Mouse (Mus musculus) midbrain, embryonic 10.5 days (tissue): ENCODE data around the gene Rassf8. TPM values are rescaled to one million over a fixed set of nuclear protein-coding genes. Genes with fewer than 3 reads are reported as not detected.

Experiments used
- DNase-seq: peaks from one replicate; pipeline ENCODE4 v3.0.0-alpha.2; 2017; ENCODE audit warnings: low spot score
- H3K27ac ChIP-seq: fragments of 300-500 bp; sonication (generic); replicated peaks from 2 replicates; pipeline ENCODE4 v1.5.1; 2016; ENCODE audit warnings: mild to moderate bottlenecking
- H3K27me3 ChIP-seq: fragments of 300-500 bp; sonication (generic); 2 replicates; pipeline ENCODE4 v1.6.1; 2016; ENCODE audit warnings: low read depth, mild to moderate bottlenecking; ENCODE audit not compliant: poor library complexity, severe bottlenecking
- H3K36me3 ChIP-seq: fragments of 300-500 bp; sonication (generic); 2 replicates; pipeline ENCODE4 v1.6.1; 2016; ENCODE audit warnings: mild to moderate bottlenecking, moderate library complexity
- H3K4me1 ChIP-seq: fragments of 300-500 bp; sonication (generic); 2 replicates; pipeline ENCODE4 v1.6.1; 2016
- H3K4me3 ChIP-seq: fragments of 300-500 bp; sonication (generic); 2 replicates; pipeline ENCODE4 v1.5.1; 2016; ENCODE audit warnings: mild to moderate bottlenecking, moderate library complexity
- H3K9me3 ChIP-seq: fragments of 300-500 bp; sonication (generic); replicated peaks from 2 replicates; pipeline ENCODE4 v1.6.1; 2016; ENCODE audit warnings: mild to moderate bottlenecking
- WGBS: fragments of 180-500 bp; shearing (Covaris S2); methylation state at CpG from one replicate; pipeline ENCODE4 v1.1.7; 2016; 5-methylcytosine and 5-hydroxymethylcytosine counted together
- polyA plus RNA-seq: library from polyadenylated mRNA; unstranded; fragments of >200 nt; fragmentation: Nextera tagmentation; extraction: Ambion mirVana; gene quantifications from 2 replicates; pipeline ENCODE4 v1.2.1, GENCODE M21; 2016

Gene Rassf8
- polyA plus RNA-seq, 1 experiment from 2014 or later: 3.6 TPM

DNA sequence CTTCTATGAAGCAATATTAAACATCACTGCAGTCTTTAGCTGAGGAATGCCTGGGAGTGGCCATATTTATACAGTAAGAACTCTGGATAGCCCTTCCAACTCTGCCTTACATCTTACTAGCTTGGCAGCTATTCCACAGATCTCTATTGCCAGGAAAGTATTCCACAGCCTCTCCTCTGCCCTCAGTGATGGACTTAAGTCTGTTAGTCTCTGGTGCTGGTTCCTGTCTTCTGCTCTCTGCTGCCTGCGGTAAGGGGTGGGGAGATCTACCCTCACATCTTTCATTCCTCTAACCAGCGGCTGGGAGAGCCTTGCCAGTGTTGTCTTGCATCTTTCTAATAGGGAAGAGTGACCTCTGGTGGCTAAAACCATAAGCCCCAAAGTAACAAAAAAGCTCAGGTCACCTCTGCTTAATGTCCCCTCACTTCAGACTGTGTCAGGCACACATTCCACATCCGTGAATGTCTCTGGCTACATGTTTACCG is 46.6 kb downstream of the Rassf8 start:
- no peak overlapping the region for H3K4me3 ChIP-seq
- peaks cover 8% of the 10 kb centered on the region for H3K4me1 ChIP-seq
- peak; percentile 24 for DNase-seq
- H3K36me3 ChIP-seq: no peaks in the 10 kb centered on the region
- 22% methylated on average over 4 of the region's 4 CpGs for WGBS
- no peaks in the 10 kb centered on the region for H3K9me3 ChIP-seq
- no peaks in the 10 kb centered on the region for H3K27me3 ChIP-seq
- H3K27ac ChIP-seq: no peak overlapping the region

DNA sequence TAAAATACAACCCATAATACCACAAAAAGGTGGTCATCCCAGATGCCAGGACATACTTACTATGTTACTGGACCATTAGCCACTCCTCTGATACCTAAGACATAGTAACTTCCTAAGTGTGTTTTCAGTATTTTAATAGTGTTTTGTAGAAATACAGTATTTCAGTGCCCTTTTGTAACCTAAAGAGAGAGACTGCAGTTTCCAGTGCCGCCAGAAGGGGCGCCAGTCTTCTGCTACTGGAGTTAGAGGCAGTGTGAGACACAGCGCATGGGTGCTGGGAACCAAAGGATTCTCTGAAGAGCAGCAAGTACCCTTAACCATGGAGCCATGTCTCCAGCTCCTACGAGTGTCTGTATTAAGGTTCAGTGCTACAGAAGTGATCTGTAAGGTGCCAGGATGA is 48.1 kb downstream of the Rassf8 start:
- Histone ChIP-seq H3K36me3 (no peaks in the 10 kb centered on the region), H3K4me3 (no peak overlapping the region), H3K9me3 (no peaks in the 10 kb centered on the region), H3K4me1 (0 out of 2 replicates have a peak, but pooled peaks cover 3% of the 10 kb centered on the region), H3K27me3 (no peaks in the 10 kb centered on the region), H3K27ac (no peak overlapping the region)
- DNase-seq: no peak
- WGBS: 59% methylated on average over 4 of the region's 4 CpGs

DNA sequence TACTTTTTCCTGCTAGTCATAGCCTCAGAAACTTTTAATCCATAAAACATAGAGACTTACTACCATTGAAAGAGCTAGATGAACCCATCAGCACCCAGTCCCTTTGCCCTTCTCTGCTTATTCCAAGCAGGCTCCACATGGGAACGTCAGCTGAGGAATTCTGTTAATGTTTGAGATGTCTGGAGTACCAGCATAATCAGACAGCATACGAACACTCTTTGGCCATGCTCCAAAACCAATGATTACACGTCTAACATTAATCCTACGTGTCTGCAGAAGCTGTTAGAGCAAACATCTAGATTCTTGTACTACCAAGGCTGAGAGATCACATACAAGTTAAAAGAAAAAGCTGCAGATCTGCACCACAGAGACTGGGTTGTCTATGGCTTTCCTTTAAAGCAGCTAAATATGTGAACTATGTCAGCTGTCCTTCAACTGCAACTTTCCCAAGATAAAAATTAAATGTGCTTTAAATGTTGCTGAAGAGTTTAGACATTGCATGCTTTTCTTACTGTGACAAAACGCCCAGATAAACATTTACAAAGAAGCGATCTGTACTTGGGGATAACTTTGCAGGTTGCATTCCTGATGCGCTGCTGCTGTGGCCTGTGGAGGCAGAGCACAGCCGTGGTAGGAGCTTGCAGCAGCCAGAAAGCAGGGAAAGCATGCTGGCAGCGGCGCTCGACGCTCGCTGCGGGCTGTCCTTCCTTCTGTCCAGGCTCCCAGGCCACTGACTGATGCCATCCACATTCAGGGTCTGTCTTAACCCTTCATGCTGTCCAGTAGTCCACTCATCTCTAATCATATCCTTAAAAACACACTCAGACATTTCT is 49.9 kb downstream of the Rassf8 start:
- H3K4me3 ChIP-seq: no peak overlapping the region
- H3K9me3 ChIP-seq: no peaks in the 10 kb centered on the region
- WGBS: 71% methylated on average over 14 of the region's 14 CpGs
- no peak for DNase-seq
- 0 out of 2 replicates have a peak, but pooled peaks cover 3% of the 10 kb centered on the region for H3K4me1 ChIP-seq
- H3K27me3 ChIP-seq: no peaks in the 10 kb centered on the region
- no peak overlapping the region for H3K27ac ChIP-seq
- H3K36me3 ChIP-seq: no peaks in the 10 kb centered on the region

DNA sequence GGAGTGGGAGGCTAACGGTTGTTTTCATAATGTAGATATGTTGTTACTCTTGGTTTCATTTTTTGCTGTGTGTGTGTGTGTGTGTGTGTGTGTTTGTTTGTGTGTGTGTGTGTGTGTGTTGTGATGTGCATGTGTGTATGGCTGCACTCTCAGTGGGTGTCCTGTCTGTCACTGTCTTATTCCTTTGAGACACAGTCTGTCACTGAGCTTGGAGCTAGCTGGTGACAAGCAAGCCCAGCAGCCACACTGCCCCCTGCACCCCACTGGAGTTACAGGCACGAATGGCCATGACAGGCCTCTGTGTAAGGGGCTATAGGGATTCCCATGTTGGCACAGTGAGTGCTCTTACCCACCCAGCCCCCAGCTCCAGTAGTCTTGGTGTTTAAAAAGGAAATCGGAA is 51.1 kb downstream of the Rassf8 start:
- 78% methylated on average over 3 of the region's 3 CpGs for WGBS
- Histone ChIP-seq H3K27me3 (no peaks in the 10 kb centered on the region), H3K4me3 (no peak overlapping the region), H3K36me3 (no peaks in the 10 kb centered on the region), H3K4me1 (0 out of 2 replicates have a peak, but pooled peaks cover 3% of the 10 kb centered on the region), H3K9me3 (no peaks in the 10 kb centered on the region), H3K27ac (no peak overlapping the region)
- no peak for DNase-seq

DNA sequence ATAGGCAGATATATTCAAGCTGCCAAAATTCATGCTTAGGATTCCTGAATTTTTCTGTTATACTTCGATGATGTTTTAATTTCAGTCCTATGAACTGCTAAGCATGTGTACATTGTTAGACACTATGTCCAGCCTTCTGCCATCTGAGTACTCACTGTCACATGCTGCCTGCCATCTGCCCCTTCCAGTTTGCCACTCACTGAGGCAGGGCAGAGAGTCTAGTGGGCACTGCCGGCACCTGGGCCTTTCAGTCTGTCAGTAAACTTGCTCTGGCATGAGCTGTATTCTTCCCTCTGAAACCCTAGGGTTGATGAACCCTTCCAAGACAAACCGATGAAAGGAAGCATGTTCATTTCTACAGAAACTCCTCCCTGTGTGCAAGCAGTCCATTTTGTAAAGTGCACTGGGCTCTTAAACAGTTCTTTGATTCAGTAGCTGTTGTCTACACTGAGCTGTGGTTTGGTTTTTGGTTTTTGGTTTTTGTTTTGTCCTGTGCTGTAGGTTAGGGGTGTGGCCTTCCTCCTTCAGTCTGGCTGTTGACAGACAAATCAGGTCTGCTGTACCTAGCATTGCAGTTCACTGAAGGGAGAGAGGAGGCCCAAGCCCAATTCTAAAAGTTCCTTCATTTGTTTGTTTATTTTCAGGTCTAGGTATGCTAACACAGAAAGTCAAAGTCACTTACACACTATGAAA is 55.4 kb downstream of the Rassf8 start:
- DNase-seq: no peak
- Histone ChIP-seq H3K4me1 (no peaks in the 10 kb centered on the region), H3K4me3 (no peak overlapping the region), H3K36me3 (no peaks in the 10 kb centered on the region), H3K27me3 (no peaks in the 10 kb centered on the region), H3K27ac (no peak overlapping the region), H3K9me3 (no peaks in the 10 kb centered on the region)
- 94% methylated on average over 3 of the region's 3 CpGs for WGBS

DNA sequence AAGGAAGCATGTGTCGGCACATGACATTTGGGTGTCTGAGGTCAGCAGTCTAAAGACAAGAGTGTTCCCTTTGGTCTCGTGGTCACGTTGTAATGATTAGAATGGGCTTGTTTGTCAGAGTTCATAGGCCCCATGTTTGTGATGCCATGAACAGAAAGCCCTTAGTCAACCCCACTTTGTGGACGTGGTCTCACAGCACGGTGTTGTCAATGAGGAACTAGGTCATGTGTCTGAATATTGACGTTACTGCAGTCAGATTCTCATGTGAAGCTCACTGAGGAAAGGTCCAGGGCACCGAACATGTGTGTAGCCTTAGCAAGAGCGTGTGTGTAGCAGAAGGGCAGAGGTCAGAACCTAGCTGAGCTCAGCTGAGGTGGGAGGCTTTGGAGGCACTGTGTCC is 56.3 kb downstream of the Rassf8 start:
- DNase-seq: no peak

DNA sequence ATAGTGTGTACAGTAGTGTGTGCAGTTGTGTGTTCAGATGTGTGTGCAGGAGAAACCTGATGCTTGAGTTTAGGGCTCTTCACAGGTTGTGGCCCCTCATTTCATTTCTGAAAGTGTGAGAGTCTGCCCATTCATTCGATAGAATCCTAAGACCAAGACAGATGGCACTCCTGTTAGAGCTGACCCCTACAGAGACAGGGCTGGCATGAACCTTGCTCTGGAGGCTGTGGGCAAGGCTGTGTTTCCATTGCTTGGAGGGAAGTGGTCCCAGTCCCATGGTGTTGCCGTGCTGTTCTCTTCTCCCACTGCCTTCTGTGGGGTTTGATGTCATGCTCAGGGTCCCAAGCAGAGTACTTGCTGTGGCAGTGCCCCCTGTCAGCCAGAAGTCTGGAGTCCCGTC is 57.7 kb downstream of the Rassf8 start:
- Histone ChIP-seq H3K9me3 (no peaks in the 10 kb centered on the region), H3K4me3 (no peak overlapping the region), H3K4me1 (no peaks in the 10 kb centered on the region), H3K36me3 (no peaks in the 10 kb centered on the region), H3K27ac (no peak overlapping the region), H3K27me3 (no peaks in the 10 kb centered on the region)
- WGBS: 76% methylated on average over 3 of the region's 3 CpGs
- no peak for DNase-seq

More for the DNA sequence above, 56.3 kb downstream of the Rassf8 start:
- Histone ChIP-seq H3K36me3 (no peaks in the 10 kb centered on the region), H3K9me3 (no peaks in the 10 kb centered on the region), H3K27me3 (no peaks in the 10 kb centered on the region), H3K4me3 (no peak overlapping the region), H3K27ac (no peak overlapping the region), H3K4me1 (no peaks in the 10 kb centered on the region)
- 84% methylated on average over 8 of the region's 8 CpGs for WGBS

DNA sequence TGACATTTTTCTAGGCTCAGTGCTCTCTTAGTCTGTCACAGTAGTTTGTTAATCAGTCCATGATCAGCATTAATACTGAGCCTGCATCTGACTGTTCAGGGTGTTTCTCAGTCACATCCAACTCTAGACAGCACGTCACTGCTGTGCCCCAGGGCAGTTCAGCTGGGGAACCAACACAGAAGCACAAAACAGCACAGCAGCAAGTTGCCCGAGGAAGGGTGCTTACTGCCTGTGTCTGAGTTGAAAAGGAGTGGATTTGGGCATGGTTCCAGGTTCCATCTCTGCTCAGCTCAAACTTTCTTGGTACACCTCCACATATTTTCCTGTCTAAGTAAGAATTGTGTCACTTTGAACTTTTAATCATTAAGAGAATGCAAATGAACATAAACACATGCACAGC is 60.2 kb downstream of the Rassf8 start:
- Histone ChIP-seq H3K9me3 (no peaks in the 10 kb centered on the region), H3K4me1 (no peaks in the 10 kb centered on the region), H3K36me3 (no peaks in the 10 kb centered on the region; the same call in 1 of the 2 replicates), H3K4me3 (no peak overlapping the region), H3K27ac (no peak overlapping the region), H3K27me3 (no peaks in the 10 kb centered on the region)
- 73% methylated on average over 2 of the region's 2 CpGs for WGBS
- DNase-seq: no peak

DNA sequence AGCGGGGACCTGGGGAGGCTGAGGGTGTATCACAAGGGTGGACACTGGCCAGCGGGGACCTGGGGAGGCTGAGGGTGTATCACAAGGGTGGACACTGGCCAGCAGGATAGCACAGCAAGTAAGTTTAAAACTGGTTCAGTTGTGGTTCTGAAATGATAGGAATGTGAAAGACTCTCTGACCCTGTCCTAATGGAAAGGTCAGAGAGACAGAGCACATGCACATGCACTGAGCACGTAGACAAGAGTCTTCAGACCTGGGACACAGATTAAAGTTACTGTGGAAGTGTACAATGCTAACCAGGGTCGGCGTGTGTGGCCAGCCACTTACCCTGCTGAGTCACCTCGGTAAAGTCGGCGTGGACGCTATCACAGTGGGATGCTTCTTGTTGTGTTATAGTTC is 61.4 kb downstream of the Rassf8 start:
- H3K27ac ChIP-seq: no peak overlapping the region
- no peak for DNase-seq
- no peaks in the 10 kb centered on the region for H3K4me1 ChIP-seq
- no peak overlapping the region for H3K4me3 ChIP-seq
- H3K9me3 ChIP-seq: no peaks in the 10 kb centered on the region
- no peaks in the 10 kb centered on the region for H3K27me3 ChIP-seq
- no peaks in the 10 kb centered on the region; the same call in 1 of the 2 replicates for H3K36me3 ChIP-seq
- 91% methylated on average over 9 of the region's 9 CpGs for WGBS

DNA sequence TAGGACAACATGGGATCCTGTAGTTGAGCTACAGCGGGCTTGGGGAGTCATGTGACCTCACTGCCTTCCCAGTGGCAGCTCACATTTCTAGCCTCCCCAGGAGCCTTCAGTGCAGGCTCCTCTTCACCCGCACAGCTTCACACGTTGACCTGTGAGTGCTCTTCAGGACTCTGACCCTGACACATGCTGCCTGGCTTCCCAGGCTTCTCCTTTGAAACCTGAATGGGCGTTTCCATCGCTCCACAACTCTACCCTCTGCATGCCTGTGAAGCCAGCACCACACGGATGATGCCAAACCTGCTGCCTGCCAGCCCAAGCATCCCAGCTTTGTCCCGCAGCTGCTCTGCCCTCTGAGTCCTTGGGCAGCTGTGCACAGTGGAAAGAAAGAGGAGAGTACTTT is 63.0 kb downstream of the Rassf8 start:
- 89% methylated on average over 7 of the region's 7 CpGs for WGBS
- H3K4me1 ChIP-seq: no peaks in the 10 kb centered on the region
- no peak overlapping the region for H3K27ac ChIP-seq
- H3K27me3 ChIP-seq: no peaks in the 10 kb centered on the region
- DNase-seq: no peak
- no peaks in the 10 kb centered on the region; the same call in 1 of the 2 replicates for H3K36me3 ChIP-seq
- H3K9me3 ChIP-seq: no peaks in the 10 kb centered on the region
- H3K4me3 ChIP-seq: no peak overlapping the region

DNA sequence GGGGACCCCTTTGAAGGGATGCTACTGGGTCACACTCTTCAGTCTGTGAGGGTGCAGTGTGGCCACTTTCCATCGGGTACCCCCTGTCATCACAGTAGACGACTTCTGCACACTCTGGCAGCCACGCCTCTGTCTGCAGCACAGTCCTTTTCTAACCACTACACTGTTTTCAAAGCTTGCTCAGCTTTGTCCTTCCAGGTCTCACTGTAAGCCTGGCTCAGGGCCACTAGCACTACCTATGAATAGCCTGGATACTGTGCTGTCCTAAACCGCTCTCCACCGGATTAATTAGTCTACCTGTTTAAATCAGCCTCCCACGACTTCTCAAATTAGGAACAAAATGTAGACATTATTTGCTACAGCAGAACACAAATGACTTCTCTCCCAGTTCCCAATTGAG is 63.5 kb downstream of the Rassf8 start:
- WGBS: 92% methylated on average over 6 of the region's 6 CpGs
- H3K4me3 ChIP-seq: no peak overlapping the region
- no peaks in the 10 kb centered on the region; the same call in 1 of the 2 replicates for H3K36me3 ChIP-seq

DNA sequence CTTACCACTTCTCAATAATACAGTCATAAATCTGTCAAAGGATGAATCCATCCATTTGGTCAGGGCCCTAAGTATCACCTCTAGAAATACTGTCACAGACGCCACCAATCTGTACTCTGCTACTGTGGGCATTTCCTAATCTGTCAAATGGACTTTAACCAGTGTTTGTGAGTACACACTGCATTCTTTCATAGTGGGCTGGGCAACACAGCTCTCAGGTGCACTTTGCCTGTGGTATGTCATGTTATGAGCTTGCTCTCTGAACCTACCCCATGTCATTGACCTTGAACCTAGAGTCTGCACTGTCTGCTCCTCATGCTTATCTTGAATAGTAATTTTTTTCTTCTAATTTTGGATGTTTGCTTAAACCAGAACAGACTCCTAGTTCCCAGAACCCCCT is 64.6 kb downstream of the Rassf8 start:
- Histone ChIP-seq H3K27ac (no peak overlapping the region), H3K4me3 (no peak overlapping the region), H3K27me3 (no peaks in the 10 kb centered on the region), H3K4me1 (peaks cover 7% of the 10 kb centered on the region), H3K36me3 (peaks cover 4% of the 10 kb centered on the region; the same call in 1 of the 2 replicates), H3K9me3 (no peaks in the 10 kb centered on the region)
- DNase-seq: no peak
- 81% methylated on average over 1 of the region's 1 CpGs for WGBS

More for the DNA sequence above, 63.5 kb downstream of the Rassf8 start:
- no peak overlapping the region for H3K27ac ChIP-seq
- DNase-seq: no peak
- no peaks in the 10 kb centered on the region; the same call in 1 of the 2 replicates for H3K4me1 ChIP-seq
- H3K9me3 ChIP-seq: no peaks in the 10 kb centered on the region
- no peaks in the 10 kb centered on the region for H3K27me3 ChIP-seq

DNA sequence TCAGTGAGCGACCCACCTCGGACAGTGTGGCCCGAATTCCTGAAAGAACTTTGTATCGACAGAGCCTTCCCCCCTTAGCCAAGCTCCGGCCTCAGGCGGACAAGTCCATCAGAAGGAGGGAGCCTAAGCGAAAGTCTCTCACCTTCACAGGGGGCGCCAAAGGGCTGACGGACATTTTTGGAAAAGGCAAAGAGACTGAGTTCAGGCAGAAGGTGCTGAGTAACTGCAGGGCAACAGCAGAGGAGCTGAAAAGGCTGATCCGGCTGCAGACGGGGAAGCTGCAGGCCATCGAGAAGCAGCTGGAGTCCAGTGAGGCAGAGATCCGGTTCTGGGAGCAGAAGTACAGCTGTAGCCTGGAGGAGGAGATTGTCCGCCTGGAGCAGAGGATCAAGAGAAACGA is 68.7 kb downstream of the Rassf8 start:
- Histone ChIP-seq H3K27ac (0 out of 2 replicates have a peak overlapping the region, but pooled peaks have one; percentile 18), H3K4me3 (no peak overlapping the region), H3K27me3 (no peaks in the 10 kb centered on the region), H3K9me3 (no peaks in the 10 kb centered on the region), H3K4me1 (peaks cover 7% of the 10 kb centered on the region), H3K36me3 (0 out of 2 replicates have a peak, but pooled peaks cover 4% of the 10 kb centered on the region)
- DNase-seq: peak; percentile 33
- WGBS: 28% methylated on average over 15 of the region's 15 CpGs
